Comparison of ENCODE assay signal across 14 mouse cellular contexts in the genomic region with DNA sequence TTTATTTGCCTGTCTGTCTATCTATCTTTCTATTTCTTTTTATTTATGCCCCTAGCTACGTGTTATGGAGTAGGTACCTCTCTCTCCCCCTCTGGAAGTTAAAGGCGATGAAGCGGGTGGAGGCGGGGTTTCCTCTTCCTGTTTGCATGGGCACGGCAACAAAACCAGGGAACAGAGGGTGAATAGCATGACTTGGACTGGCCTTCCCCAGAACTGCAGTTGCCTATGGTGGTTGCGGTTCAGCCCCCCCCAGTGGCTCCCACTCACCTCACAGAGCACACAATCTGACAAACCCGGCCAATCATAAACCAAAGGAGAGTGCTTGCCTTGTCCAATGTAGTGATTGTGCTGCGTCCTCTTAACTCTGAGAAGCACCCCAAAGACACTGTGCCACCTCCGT.
DNase-seq lines count a peak whose midpoint lies in the region; ATAC-seq and TF ChIP-seq lines count a peak whose summit lies in the region.
"Had no signal": no experiment of that assay in that cellular context is flagged by ENCODE, and none has a peak within 500 bp of the region (broad histone marks: within the 10 kb centered on the region; RNA-seq: fewer than 3 reads in every experiment).

No protein-coding gene starts in this region.

- DNase-seq in heart, adult 11 months = peak; percentile 94
- peak; percentile 14 for DNase-seq in lung, embryonic 14.5 days
- DNase-seq in lung, adult 18-20 months = no peak
- peak; percentile 72 for DNase-seq in induced T-regulatory cell, adult 2 months (ENCODE audit: low read depth)
- peak; percentile 45 for DNase-seq in thymus, postnatal 25 days
- DNase-seq in adrenal gland, adult (ENCODE audit: inconsistent age in 2 of 2, low spot score in 1 of 2) = no peak
- no peak for DNase-seq in hindbrain, embryonic 10.5 days (ENCODE audit: low spot score)
- DNase-seq: cerebellum, adult 11 months; embryo, embryonic 11 days; kidney, adult 2 months; layer of hippocampus, adult 9-11 months had no signal

- H3K9ac ChIP-seq in heart, embryonic 11.5 days (ENCODE audit: low read depth, low read length) = no peak overlapping the region
- no peak overlapping the region for H3K9ac ChIP-seq in lung, embryonic 14.5 days
- H3K9ac ChIP-seq: hindbrain, embryonic 12.5 days; liver, embryonic 12.5 days had no signal

- H3K4me3 ChIP-seq in heart, embryonic 11.5 days (ENCODE audit: low read depth, low read length) = no peak overlapping the region
- H3K4me3 ChIP-seq in lung, embryonic 14.5 days (ENCODE audit: low read depth, low read length) = no peak overlapping the region
- H3K4me3 ChIP-seq in hindbrain, embryonic 10.5 days = no peak overlapping the region
- H3K4me3 ChIP-seq: hindbrain, embryonic 12.5 days; liver, embryonic 12.5 days had no signal

- peaks cover 4% of the 10 kb centered on the region; the same call in 1 of the 2 replicates for H3K4me1 ChIP-seq in heart, embryonic 11.5 days (ENCODE audit: control insufficient read depth, insufficient read depth, low read length)
- H3K4me1 ChIP-seq in lung, embryonic 14.5 days (ENCODE audit: insufficient read depth) = no peaks in the 10 kb centered on the region
- peaks cover 45% of the 10 kb centered on the region for H3K4me1 ChIP-seq in hindbrain, embryonic 10.5 days (replicated peaks)

- 68% methylated on average over 9 of the region's 9 CpGs for WGBS in heart, embryonic 11.5 days (ENCODE audit: insufficient replicate concordance)
- 75% methylated on average over 9 of the region's 9 CpGs for WGBS in lung, embryonic 14.5 days
- 86% methylated on average over 9 of the region's 9 CpGs for WGBS in hindbrain, embryonic 10.5 days

- no peak overlapping the region; the same call in 1 of the 2 replicates for H3K4me2 ChIP-seq in heart, embryonic 11.5 days
- H3K4me2 ChIP-seq in lung, embryonic 14.5 days = no peak overlapping the region
- H3K4me2 ChIP-seq: hindbrain, embryonic 12.5 days; liver, embryonic 12.5 days had no signal

- no peak overlapping the region for H3K27ac ChIP-seq in heart, embryonic 11.5 days (ENCODE audit: low read depth, low read length)
- no peak overlapping the region for H3K27ac ChIP-seq in lung, embryonic 14.5 days (ENCODE audit: low read depth)
- no peak overlapping the region for H3K27ac ChIP-seq in hindbrain, embryonic 10.5 days
- H3K27ac ChIP-seq: hindbrain, embryonic 12.5 days; liver, embryonic 12.5 days had no signal

- H3K36me3 ChIP-seq in heart, embryonic 11.5 days (ENCODE audit: control insufficient read depth, insufficient read depth, low read length) = no peaks in the 10 kb centered on the region
- no peaks in the 10 kb centered on the region for H3K36me3 ChIP-seq in lung, embryonic 14.5 days (ENCODE audit: insufficient read depth)
- no peaks in the 10 kb centered on the region for H3K36me3 ChIP-seq in hindbrain, embryonic 10.5 days
- H3K36me3 ChIP-seq: hindbrain, embryonic 12.5 days; liver, embryonic 12.5 days had no signal

- no peaks in the 10 kb centered on the region for H3K27me3 ChIP-seq in heart, embryonic 11.5 days (ENCODE audit: control insufficient read depth, insufficient read depth, low read length)
- H3K27me3 ChIP-seq in lung, embryonic 14.5 days (ENCODE audit: insufficient read depth, low read length) = no peaks in the 10 kb centered on the region
- no peaks in the 10 kb centered on the region for H3K27me3 ChIP-seq in hindbrain, embryonic 10.5 days (ENCODE audit: insufficient read depth, poor library complexity, severe bottlenecking)
- H3K27me3 ChIP-seq: hindbrain, embryonic 12.5 days; liver, embryonic 12.5 days had no signal

- no peak for TF ChIP-seq CTCF in lung, embryonic 14.5 days (IDR thresholded peaks at IDR 0.05; ENCODE audit: low read depth)

- H3K9me3 ChIP-seq in heart, embryonic 11.5 days (replicated peaks; ENCODE audit: control insufficient read depth, low read length) = no peaks in the 10 kb centered on the region
- H3K9me3 ChIP-seq in lung, embryonic 14.5 days (ENCODE audit: low read depth, low read length) = no peaks in the 10 kb centered on the region
- no peaks in the 10 kb centered on the region for H3K9me3 ChIP-seq in hindbrain, embryonic 10.5 days
- H3K9me3 ChIP-seq: hindbrain, embryonic 12.5 days; liver, embryonic 12.5 days had no signal

- no peak for ATAC-seq in heart, embryonic 11.5 days (replicated peaks; ENCODE audit: insufficient number of reproducible peaks, low FRiP score, low TSS enrichment)
- ATAC-seq in lung, embryonic 14.5 days (ENCODE audit: insufficient read depth) = no peak
- ATAC-seq: liver, embryonic 12.5 days had no signal

Comparison
In these comparisons a context has a peak if more than half of its experiments do, and no peak if none do; other contexts are left out.
1. DNase-seq: peak in heart, adult 11 months (single experiment), lung, embryonic 14.5 days (single experiment), induced T-regulatory cell, adult 2 months (single experiment) and thymus, postnatal 25 days (single experiment); none in lung, adult 18-20 months (0 of 2), adrenal gland, adult (0 of 2) and hindbrain, embryonic 10.5 days (single experiment).